Mouse (Mus musculus) frontal cortex, adult (tissue): ENCODE measurements around the gene Nwd2.
A peak's percentile ranks its signal among the peaks of the same experiment; 100 is the strongest.

ENCODE experiments used
- ATAC-seq: cut with Nextera tagmentation; 2 replicates; pipeline ENCODE4 v1.9.2; 2017; ENCODE audit warnings: mild to moderate bottlenecking, moderate library complexity, mixed read lengths; ENCODE audit not compliant: low TSS enrichment

Nwd2 gene

GRCm38 (mm10) chr5:63649070-63649532, at the start of gene Nwd2:
Nwd2 (plus strand) TSS chr5:63649102.
- peak; percentile 56 for ATAC-seq

GRCm38 (mm10) chr5:63607447-63607846, 41.5 kb upstream of the Nwd2 start:
- peak; percentile 99 for ATAC-seq

DNA sequence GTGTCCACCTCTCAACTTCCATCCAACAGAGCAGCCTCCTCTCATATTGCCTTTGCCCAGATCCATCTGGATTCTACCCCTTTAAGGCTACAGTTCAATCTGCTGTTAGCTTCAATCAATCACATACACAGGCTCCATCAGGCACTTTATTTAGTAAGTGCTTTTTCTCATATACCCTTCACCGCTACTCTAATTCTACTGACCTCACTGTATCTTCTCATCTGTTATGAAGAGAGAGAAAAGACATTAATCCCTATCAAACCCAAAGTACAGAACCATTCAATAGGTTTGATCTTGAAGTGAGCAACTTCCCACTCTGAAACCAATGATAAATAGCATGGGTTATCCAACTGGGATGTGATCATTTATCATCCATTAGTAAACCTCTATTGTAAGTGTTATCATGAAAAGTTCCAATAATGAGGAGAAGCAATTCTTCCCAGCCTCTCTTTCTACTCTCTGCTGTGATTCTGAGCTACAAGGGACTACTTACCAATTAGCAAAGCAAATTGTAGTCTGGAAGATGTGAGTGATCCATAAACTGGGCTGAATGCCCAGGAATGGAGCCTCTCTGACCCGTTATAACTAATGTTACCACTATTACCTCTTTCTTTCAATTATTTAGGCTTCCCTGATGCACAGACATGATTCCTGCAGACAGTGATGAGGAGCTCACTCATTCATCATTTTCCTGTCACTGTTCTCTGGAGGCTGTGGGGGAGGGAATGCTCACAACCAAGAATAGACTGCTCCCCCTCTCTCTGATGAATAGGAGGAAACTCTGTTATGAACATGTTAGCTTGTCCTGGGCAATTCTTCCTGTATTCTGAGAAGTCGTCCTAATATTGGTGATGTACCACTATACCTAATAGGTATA, 31.9 kb upstream of the Nwd2 start:
- no peak for ATAC-seq

DNA sequence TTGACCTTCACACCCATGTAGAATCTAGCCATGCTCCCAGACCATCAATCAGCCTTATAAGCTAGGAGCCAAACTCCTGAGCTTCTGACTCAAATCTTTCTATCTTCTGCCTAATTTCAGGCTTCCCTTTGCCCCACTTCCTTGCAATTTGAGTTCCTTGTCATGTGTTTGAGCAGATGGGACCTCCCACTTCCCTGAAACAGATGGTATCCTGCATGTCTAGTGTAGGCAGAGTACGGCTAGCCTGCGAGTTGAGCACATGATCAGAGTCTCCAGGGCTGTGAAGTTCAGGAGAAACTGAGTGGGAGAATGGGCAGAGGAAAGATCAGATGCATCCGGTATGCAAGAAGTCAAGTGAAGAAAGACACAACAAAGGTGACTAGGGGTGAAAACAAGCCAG, 24.8 kb upstream of the Nwd2 start:
- ATAC-seq = peak; percentile 95

DNA sequence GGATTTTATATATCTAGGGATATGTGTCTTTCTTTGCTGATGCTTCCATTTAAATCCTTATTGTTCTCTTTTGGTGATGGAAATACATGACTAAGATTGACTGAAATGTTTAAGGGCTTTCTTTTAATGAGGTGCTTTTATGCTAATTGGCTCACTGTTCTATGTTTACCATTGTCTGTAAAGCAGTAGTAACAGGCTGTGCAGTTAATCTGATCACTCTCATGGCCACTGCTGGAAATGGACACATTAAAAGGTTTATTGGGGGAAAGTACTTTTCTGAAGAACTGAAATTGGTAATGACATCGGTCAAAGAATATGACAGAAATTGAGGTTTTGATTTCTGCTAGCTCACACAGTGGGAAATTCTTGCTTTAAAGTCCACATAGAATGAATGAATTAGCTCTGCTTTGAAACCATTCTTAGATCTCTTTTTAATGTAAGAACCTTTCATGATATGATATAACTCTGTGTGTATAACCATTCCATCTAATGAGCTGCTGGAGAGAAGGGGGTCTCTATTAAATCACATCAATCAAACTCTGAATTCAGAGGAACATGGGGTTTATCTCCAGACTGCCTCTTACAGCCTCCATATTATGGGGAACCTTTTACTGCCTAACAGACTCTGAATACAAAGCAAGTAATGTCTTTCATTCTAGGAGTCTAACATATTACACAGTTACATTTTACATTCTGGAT, 20.9 kb upstream of the Nwd2 start:
- no peak for ATAC-seq

DNA sequence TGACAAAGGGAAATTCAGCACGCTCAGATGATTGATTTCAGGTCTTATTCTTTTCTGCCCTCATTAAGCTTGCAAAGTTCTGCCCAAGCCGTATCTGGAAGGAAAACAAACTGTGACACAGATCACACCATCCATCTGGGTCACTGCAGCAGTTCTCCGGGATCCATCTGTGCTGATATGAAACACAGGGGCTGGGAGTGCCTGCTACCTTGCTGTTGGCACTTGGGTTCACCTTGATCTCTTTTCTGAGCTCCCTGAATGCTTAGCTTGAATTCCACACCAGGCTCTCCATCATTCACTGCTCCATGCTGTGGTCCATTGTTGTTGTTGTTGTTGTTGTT, 20.4 kb upstream of the Nwd2 start:
- no peak for ATAC-seq

GRCm38 (mm10) chr5:63634636-63635035, 14.3 kb upstream of the Nwd2 start:
- ATAC-seq = peak; percentile 96

GRCm38 (mm10) chr5:63648187-63648586, 715 bp upstream of the Nwd2 start:
- ATAC-seq = peak; percentile 74

DNA sequence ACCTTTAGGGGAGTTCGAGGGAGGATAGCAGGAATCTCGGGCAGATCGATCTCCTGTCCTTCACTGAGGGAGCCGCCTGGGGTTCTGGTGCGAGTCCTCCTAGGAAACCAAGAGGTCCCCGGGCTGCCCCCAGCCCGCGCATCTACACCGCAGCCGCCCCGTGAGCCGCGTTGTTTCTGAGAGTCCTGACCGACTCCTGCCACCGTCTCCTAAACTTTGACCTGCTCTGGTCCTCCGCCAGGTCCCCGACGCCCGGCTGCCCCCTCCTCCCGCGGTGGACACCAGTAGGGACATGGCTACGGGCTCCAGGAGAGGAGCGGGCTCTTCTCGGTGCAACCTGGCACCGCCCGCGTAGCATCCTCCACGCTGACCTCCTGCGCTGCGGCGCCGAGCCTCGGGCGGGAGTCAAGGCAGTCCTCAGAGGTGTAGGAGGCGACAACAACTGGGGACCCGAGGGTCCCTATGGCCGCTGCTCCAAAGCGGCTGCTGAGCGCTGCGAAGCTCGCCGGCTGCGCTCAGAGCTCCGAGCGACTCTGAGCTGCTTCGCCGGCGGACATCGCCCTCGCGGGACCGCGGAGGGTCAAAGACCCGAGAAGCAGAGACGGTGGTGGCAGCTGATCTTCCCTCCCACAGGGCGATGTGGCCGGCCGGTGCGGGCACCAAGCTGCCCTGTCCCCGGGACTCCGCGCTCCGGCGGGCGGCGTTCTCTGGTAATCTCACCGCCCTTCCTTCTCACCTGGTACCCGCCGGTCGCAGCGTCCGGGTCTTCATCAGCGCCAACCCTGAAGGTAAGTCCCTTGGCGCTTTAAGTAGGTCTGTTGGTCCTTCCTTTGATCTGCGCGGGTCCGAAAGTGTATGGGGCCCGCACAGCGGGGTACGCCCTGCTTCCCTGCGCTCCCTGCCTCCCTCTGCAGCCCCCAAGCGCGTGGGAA, 897 bp downstream of the Nwd2 start:
- peak; percentile 26 for ATAC-seq

- no peak for ATAC-seq
Measured at GRCm38 (mm10) chr5:63651813-63652212, 2.9 kb downstream of the Nwd2 start.

DNA sequence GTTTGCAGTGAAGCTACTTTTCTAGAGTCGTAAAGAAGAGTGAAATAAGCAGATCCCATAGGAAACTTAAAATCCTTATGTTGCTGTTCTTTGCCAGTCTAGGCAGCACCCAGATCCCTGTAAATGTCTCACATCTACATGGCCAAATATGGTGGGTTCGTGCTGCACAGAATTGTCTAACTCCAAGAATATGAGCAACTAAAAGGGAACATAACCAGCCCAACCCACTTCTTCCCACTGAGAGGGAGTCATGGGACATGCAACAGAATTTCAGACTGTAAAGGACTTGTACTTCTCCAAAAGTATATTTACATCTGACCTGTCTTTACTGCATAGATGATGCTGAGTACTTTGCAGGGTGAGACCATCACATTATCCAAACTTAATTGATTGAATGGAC, 3.8 kb downstream of the Nwd2 start:
- peak; percentile 46 for ATAC-seq

DNA sequence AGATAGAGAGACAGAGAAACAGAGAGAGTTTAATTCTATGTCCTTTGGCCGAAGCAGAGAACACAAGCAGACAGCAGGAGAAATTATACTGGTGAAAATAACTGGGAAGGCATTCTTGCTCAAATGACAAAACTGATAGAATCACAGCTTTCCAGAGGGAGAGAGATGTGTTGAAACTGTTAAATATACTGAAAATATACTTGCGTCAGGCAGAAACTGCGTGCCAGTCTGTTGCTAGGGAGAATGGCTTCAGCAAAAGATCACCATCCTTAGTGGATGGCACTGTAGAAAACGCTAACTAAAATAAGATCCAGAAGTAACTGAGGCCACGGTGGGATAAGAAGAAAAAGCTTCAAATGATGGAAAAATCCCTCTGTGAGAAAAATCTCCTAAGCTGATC, 18.0 kb downstream of the Nwd2 start:
- ATAC-seq = peak; percentile 97

DNA sequence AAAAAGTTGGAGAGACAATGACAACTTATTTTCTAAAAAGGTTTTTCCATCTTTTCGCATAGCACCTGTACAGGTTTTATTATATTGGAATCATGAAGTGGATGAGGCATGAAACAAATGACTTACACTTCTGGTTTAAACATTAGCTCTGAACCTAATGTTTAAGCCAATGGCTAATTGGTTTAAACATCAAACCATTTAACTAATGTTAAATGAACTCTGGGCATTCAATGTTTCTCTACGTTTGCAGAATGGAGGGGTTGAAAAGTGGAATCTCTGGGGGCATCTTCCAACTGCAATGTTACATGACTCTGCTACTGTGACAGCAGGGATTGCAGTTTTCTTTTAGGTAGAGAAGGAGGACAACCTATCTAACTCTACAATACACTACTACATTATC, 27.0 kb downstream of the Nwd2 start:
- no peak for ATAC-seq

GRCm38 (mm10) chr5:63689084-63689483, 40.2 kb downstream of the Nwd2 start:
- ATAC-seq = peak; percentile 92

GRCm38 (mm10) chr5:63696784-63697183, 47.9 kb downstream of the Nwd2 start:
- peak; percentile 93 for ATAC-seq

DNA sequence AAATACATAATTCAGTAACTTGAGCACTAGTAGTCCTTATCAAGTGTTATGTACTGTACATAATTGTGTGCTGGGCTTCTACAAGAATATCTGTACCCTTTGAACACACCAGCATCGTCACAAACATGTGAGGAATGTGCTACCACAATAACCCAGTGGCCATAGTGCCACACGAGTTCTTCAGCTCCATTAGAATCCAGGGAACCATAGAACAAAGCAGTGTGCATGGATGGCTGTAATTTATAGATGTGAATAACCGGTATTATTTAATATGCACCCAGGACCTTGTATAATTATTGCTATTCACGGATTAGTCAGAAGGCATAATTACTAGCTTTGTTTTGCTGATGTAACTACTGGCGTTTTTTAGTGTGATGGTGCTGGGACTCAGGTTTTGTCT, 48.3 kb downstream of the Nwd2 start:
- no peak; the same call in 1 of the 2 replicates for ATAC-seq

- ATAC-seq = peak; percentile 91
Measured at GRCm38 (mm10) chr5:63728955-63729354, 80.1 kb downstream of the Nwd2 start.

- no peak for ATAC-seq
Measured at GRCm38 (mm10) chr5:63735521-63735920, 86.6 kb downstream of the Nwd2 start.

DNA sequence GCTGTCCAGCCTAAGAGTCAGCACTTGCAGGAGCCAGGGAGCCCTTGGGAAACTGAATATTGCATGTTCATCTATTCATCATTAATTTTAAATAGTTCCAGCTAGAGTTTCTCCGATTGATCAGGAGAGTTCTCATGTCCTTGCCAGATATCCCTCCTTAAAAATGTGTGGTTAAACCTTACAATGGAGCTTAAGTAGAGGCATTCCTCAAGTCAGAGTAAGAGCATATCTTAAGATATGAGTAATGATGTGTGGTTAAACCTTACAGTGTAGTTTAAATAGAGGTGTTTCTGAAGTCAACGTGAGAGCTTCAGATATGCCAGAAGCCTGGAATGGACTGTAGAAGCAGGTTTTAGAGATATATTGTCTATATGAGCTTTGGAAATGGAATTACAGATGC, 94.5 kb downstream of the Nwd2 start:
- ATAC-seq = no peak

- ATAC-seq = no peak
Measured at GRCm38 (mm10) chr5:63748299-63748698, 99.4 kb downstream of the Nwd2 start.

- no peak for ATAC-seq
Measured at GRCm38 (mm10) chr5:63748759-63749158, 99.9 kb downstream of the Nwd2 start.
